8 mouse cellular contexts compared by ENCODE assay signal in the genomic region with DNA sequence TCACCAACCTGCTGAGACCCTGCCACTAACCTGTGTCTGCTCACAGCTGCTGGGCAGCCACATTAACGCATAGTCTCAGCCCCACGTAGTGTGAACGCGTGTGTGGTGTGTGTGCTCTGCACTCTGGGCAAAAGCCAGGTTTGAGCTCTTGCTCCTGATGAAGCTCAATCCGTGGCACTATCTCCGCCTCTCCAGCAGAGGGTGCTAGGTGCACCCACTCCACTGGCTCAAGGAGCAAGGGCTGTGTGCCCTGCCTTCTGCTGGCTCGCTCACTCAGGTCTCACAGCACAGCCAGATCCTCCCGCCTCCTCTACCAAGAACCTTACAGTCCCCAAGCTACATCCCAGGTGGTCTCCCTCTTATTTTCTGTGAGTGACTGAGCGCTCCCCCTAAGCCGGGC. TPM values are rescaled to one million over a fixed set of nuclear protein-coding genes. Genes with fewer than 3 reads are reported as not detected.
DNase-seq lines count a peak whose midpoint lies in the region; ATAC-seq and TF ChIP-seq lines count a peak whose summit lies in the region.

No protein-coding gene starts in this region.

- peak; percentile 65 for DNase-seq in kidney, adult 11 months
- DNase-seq in left cerebral cortex, postnatal 36 days (ENCODE audit: low spot score in 2 of 2): peak; percentile 52 to 64
- DNase-seq in thymus, postnatal 0 days (ENCODE audit: low spot score): peak; percentile 41

- H3K9me3 ChIP-seq in kidney, embryonic 14.5 days (ENCODE audit: control insufficient read depth, low read length): no peaks in the 10 kb centered on the region
- H3K9me3 ChIP-seq in intestine, embryonic 16.5 days (ENCODE audit: control insufficient read depth, low read length): no peaks in the 10 kb centered on the region
- no peaks in the 10 kb centered on the region for H3K9me3 ChIP-seq in midbrain, embryonic 13.5 days

- no peak for TF ChIP-seq POLR2A in bone marrow, adult 2 months (IDR thresholded peaks at IDR 0.05; ENCODE audit: borderline replicate concordance, control insufficient read depth, low read depth, low read length)
- no peak for TF ChIP-seq POLR2A in embryonic fibroblast, embryonic 13.5 days (IDR thresholded peaks at IDR 0.05; ENCODE audit: low read depth, low read length)

- intact Hi-C loops in left cerebral cortex, postnatal 36 days (cut with DNase I): no loop called here

- H3K9ac ChIP-seq in kidney, embryonic 14.5 days (ENCODE audit: low read depth, low read length): no peak overlapping the region
- H3K9ac ChIP-seq in intestine, embryonic 16.5 days (ENCODE audit: low read depth, low read length): no peak overlapping the region
- no peak overlapping the region for H3K9ac ChIP-seq in midbrain, embryonic 13.5 days (replicated peaks)

- peaks cover 4% of the 10 kb centered on the region; the same call in 1 of the 2 replicates for H3K4me1 ChIP-seq in kidney, embryonic 14.5 days (ENCODE audit: control insufficient read depth, insufficient read depth, low read length)
- no peaks in the 10 kb centered on the region for H3K4me1 ChIP-seq in bone marrow, adult 2 months (ENCODE audit: control insufficient read depth, insufficient read depth, low read length)
- H3K4me1 ChIP-seq in embryonic fibroblast, embryonic 13.5 days (ENCODE audit: control insufficient read depth, insufficient read depth, low read length): no peaks in the 10 kb centered on the region
- no peaks in the 10 kb centered on the region for H3K4me1 ChIP-seq in intestine, embryonic 16.5 days (ENCODE audit: control insufficient read depth, insufficient read depth, low read length)
- no peaks in the 10 kb centered on the region for H3K4me1 ChIP-seq in midbrain, embryonic 13.5 days (replicated peaks)

- peak; percentile 84 for TF ChIP-seq CTCF in bone marrow, adult 2 months (IDR thresholded peaks at IDR 0.05; ENCODE audit: control insufficient read depth, insufficient read depth, low read length)
- peak; percentile 93 for TF ChIP-seq CTCF in embryonic fibroblast, embryonic 13.5 days (IDR thresholded peaks at IDR 0.05; ENCODE audit: borderline replicate concordance, insufficient read depth, low read length)

- no peaks in the 10 kb centered on the region for H3K27me3 ChIP-seq in kidney, embryonic 14.5 days (ENCODE audit: control insufficient read depth, insufficient read depth, low read length)
- H3K27me3 ChIP-seq in intestine, embryonic 16.5 days (replicated peaks; ENCODE audit: control insufficient read depth, insufficient read depth, low read length): no peaks in the 10 kb centered on the region
- no peaks in the 10 kb centered on the region for H3K27me3 ChIP-seq in midbrain, embryonic 13.5 days

- H3K4me2 ChIP-seq in kidney, embryonic 14.5 days (replicated peaks; ENCODE audit: low read depth, low read length): no peak overlapping the region
- H3K4me2 ChIP-seq in intestine, embryonic 16.5 days (ENCODE audit: low read depth, low read length): no peak overlapping the region
- H3K4me2 ChIP-seq in midbrain, embryonic 13.5 days (replicated peaks): no peak overlapping the region

- no peak for ATAC-seq in kidney, embryonic 14.5 days (ENCODE audit: low FRiP score, low TSS enrichment)
- ATAC-seq in intestine, embryonic 16.5 days: peak; percentile 35
- ATAC-seq in midbrain, embryonic 13.5 days: peak; percentile 28; the same call in 1 of the 2 replicates

- no peak overlapping the region for H3K4me3 ChIP-seq in kidney, embryonic 14.5 days (ENCODE audit: low read length)
- no peak overlapping the region for H3K4me3 ChIP-seq in bone marrow, adult 2 months (replicated peaks; ENCODE audit: control insufficient read depth, low read depth, low read length)
- no peak overlapping the region for H3K4me3 ChIP-seq in embryonic fibroblast, embryonic 13.5 days (ENCODE audit: insufficient read depth, low read length)
- H3K4me3 ChIP-seq in intestine, embryonic 16.5 days (ENCODE audit: low read length): no peak overlapping the region
- no peak overlapping the region for H3K4me3 ChIP-seq in midbrain, embryonic 13.5 days (replicated peaks)

- no peak overlapping the region for H3K27ac ChIP-seq in kidney, embryonic 14.5 days (ENCODE audit: low read depth, low read length)
- no peak overlapping the region for H3K27ac ChIP-seq in bone marrow, adult 2 months (ENCODE audit: control insufficient read depth, insufficient read depth, low read depth, low read length, poor library complexity)
- no peak overlapping the region for H3K27ac ChIP-seq in embryonic fibroblast, embryonic 13.5 days (ENCODE audit: insufficient read depth, low read length)
- no peak overlapping the region for H3K27ac ChIP-seq in intestine, embryonic 16.5 days (ENCODE audit: low read length)
- no peak overlapping the region for H3K27ac ChIP-seq in midbrain, embryonic 13.5 days

- peaks cover 48% of the 10 kb centered on the region for H3K36me3 ChIP-seq in kidney, embryonic 14.5 days (ENCODE audit: control insufficient read depth, insufficient read depth, low read length)
- H3K36me3 ChIP-seq in intestine, embryonic 16.5 days (ENCODE audit: control insufficient read depth, insufficient read depth, low read length): peaks cover 18% of the 10 kb centered on the region
- peaks cover 70% of the 10 kb centered on the region for H3K36me3 ChIP-seq in midbrain, embryonic 13.5 days

- 65% methylated on average over 10 of the region's 10 CpGs for WGBS in kidney, embryonic 14.5 days
- WGBS in bone marrow, adult 2 months: 77% methylated on average over 10 of the region's 10 CpGs
- 74% methylated on average over 10 of the region's 10 CpGs for WGBS in intestine, embryonic 16.5 days
- WGBS in midbrain, embryonic 13.5 days: 66% methylated on average over 10 of the region's 10 CpGs

RNA-seq across cellular contexts. Expression of a gene that starts 21.5 kb away (rescaled TPM):
- 10.4 and 13.3 TPM in 2 replicates for polyA plus RNA-seq in kidney, embryonic 14.5 days (2014; fragmentation: Nextera tagmentation; extraction: Ambion mirVana)
- 6.4 and 12.2 TPM in 2 replicates for polyA plus RNA-seq in bone marrow, adult 2 months (2011; ENCODE audit: insufficient read depth, insufficient read length, low replicate concordance, missing spikeins)
- polyA plus RNA-seq in embryonic fibroblast, embryonic 13.5 days (2011; ENCODE audit: insufficient read length, low read depth, missing spikeins): 11.3 and 12.3 TPM in 2 replicates
- polyA plus RNA-seq in intestine, embryonic 16.5 days (2015; fragmentation: Nextera tagmentation; extraction: Ambion mirVana): 32.8 and 37.4 TPM in 2 replicates
- total RNA-seq in left cerebral cortex, postnatal 36 days (2021): 10 to 100 TPM; 11.1 to 13.4 TPM
- polyA plus RNA-seq in midbrain, embryonic 13.5 days (2015; fragmentation: Nextera tagmentation; extraction: Ambion mirVana): 15.1 and 15.2 TPM in 2 replicates
- polyA plus RNA-seq in thymus, postnatal 0 days (2015; fragmentation: Nextera tagmentation; extraction: Ambion mirVana): 13.5 and 14.5 TPM in 2 replicates

RNA-seq across cellular contexts. Expression of a gene that starts 21.5 kb away (rescaled TPM):
- 139 and 141 TPM in 2 replicates for polyA plus RNA-seq in kidney, embryonic 14.5 days (2014; fragmentation: Nextera tagmentation; extraction: Ambion mirVana)
- polyA plus RNA-seq in bone marrow, adult 2 months (2011; ENCODE audit: insufficient read depth, insufficient read length, low replicate concordance, missing spikeins): 10.9 and 12.1 TPM in 2 replicates
- 17.1 and 18.1 TPM in 2 replicates for polyA plus RNA-seq in embryonic fibroblast, embryonic 13.5 days (2011; ENCODE audit: insufficient read length, low read depth, missing spikeins)
- polyA plus RNA-seq in intestine, embryonic 16.5 days (2015; fragmentation: Nextera tagmentation; extraction: Ambion mirVana): 243 and 247 TPM in 2 replicates
- 10 to 100 TPM; 24.9 to 32.3 TPM for total RNA-seq in left cerebral cortex, postnatal 36 days (2021)
- polyA plus RNA-seq in midbrain, embryonic 13.5 days (2015; fragmentation: Nextera tagmentation; extraction: Ambion mirVana): 65.0 and 66.5 TPM in 2 replicates
- 68.9 and 75.5 TPM in 2 replicates for polyA plus RNA-seq in thymus, postnatal 0 days (2015; fragmentation: Nextera tagmentation; extraction: Ambion mirVana)
